Mouse (Mus musculus) heart, adult 2 months (tissue): ENCODE measurements around the gene Rnf215. TPM values are rescaled to one million over a fixed set of nuclear protein-coding genes. Genes with fewer than 3 reads are reported as not detected.
A peak's percentile ranks its signal among the peaks of the same experiment; 100 is the strongest.

Source experiments
- DNase-seq, 2 experiments: peaks; one replicate each; pipeline ENCODE4 v3.0.0; 2021
- H3K27ac ChIP-seq: fragments of 200-600 bp; 2 replicates; pipeline ENCODE4 v1.8.1; 2022
- H3K27me3 ChIP-seq: fragments of 200-500 bp; 2 replicates; pipeline ENCODE4 v1.6.1; 2012; ENCODE audit warnings: mild to moderate bottlenecking, low read length, inconsistent platforms, mixed read lengths; ENCODE audit not compliant: control insufficient read depth, insufficient read depth
- H3K36me3 ChIP-seq: fragments of 200-500 bp; 2 replicates; pipeline ENCODE4 v1.6.1; 2012; ENCODE audit warnings: low read length, inconsistent platforms; ENCODE audit not compliant: control insufficient read depth, insufficient read depth
- H3K4me1 ChIP-seq: fragments of 200-500 bp; 2 replicates; pipeline ENCODE4 v1.6.1; 2011; ENCODE audit warnings: low read length; ENCODE audit not compliant: control insufficient read depth, insufficient read depth
- H3K4me3 ChIP-seq: fragments of 200-600 bp; 2 replicates; pipeline ENCODE4 v1.8.1; 2022
- H3K79me2 ChIP-seq: fragments of 200-500 bp; replicated peaks from 2 replicates; pipeline ENCODE4 v1.6.1; 2012; ENCODE audit warnings: mild to moderate bottlenecking, inconsistent platforms, low read length, moderate library complexity, mixed read lengths; ENCODE audit not compliant: control insufficient read depth, insufficient read depth
- H3K9ac ChIP-seq: fragments of 200-500 bp; 2 replicates; pipeline ENCODE4 v1.6.1; 2012; ENCODE audit warnings: low read depth, mild to moderate bottlenecking, control low read depth, inconsistent platforms, low read length, mixed read lengths
- CTCF ChIP-seq: fragments of 200-600 bp; IDR thresholded peaks from 2 replicates; pipeline ENCODE4 v1.8.1; 2022; ENCODE audit warnings: antibody characterized with exemption, mild to moderate bottlenecking, moderate library complexity
- EP300 ChIP-seq: fragments of 200-500 bp; IDR thresholded peaks from 2 replicates; pipeline ENCODE4 v1.6.1; 2011; ENCODE audit warnings: low read depth, low read length, control low read depth; ENCODE audit not compliant: insufficient read depth
- POLR2A ChIP-seq: fragments of 200-500 bp; IDR thresholded peaks from 2 replicates; pipeline ENCODE4 v1.6.1; 2011; ENCODE audit warnings: mild to moderate bottlenecking, low read depth, low read length, control low read depth; ENCODE audit not compliant: insufficient read depth
- WGBS: fragments of 180-500 bp; shearing (Covaris S2); methylation state at CpG from one replicate; pipeline ENCODE4 v1.1.7; 2018; 5-methylcytosine and 5-hydroxymethylcytosine counted together
- intact Hi-C: fragments of 180-260 bp; cut with DNase I; formaldehyde crosslinking; loops from one replicate; pipeline ENCODE4 v1.15.1; 2025
- polyA plus RNA-seq: library from polyadenylated mRNA; depleted of rRNA; stranded (reverse); fragments of >200 nt; gene quantifications from 2 replicates; pipeline ENCODE4 v1.2.3, GENCODE M21; 2012
- total RNA-seq, 2 experiments: library from RNA; stranded (reverse); gene quantifications; 2 replicates each; pipeline ENCODE4 v1.2.3; 2021

Rnf215 gene
- total and polyA plus RNA-seq, 3 experiments, result 12.9 to 16.1 (median 13.4) TPM

DNA sequence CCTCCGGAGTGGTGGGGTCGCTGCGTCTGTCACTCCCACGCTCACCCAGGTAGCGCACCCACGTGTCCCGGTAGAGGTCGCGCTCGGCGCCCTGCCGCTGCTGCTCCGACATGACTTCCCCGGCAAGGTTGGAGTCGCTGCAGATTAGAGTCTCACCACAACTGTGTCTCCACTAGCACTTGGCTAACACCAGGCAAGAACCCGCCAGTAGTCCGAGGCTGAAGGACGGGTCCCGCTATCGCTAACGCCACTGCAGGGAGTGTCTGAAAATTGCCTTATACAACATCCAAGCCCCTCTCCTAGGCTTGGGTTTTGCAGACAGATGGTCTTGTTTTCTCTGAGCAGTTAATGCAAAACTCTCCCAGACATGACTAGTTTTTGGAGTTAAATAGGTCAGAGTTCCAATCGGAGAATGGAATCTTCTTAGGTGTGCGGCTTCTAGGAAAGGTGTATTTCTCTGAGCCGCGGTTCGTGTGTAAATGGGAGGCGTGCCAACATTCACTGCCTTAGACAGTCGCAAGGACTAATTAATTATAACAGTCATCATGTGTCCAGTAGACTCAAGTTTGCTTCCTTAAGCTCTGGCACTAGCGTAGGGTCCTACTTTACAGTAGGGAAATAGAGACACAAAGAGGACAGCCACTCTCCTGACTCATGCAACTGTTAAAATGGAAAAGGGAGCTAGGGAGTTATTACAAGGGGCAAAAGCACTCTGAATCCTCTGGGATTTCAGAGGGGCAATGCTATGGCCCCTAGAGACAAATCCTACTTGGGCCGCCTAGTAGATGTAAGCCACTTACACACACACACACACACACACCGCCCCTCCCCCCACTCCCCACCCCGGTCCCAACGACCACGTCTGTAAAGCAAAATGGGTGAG lies 39.6 kb upstream of the Rnf215 start, which contains the start of gene Mtfp1:
Gene Mtfp1 (minus strand): TSS at position 275 of the 883 bp plus-strand sequence.
- 5% methylated on average over 34 of the region's 34 CpGs for WGBS
- Histone ChIP-seq H3K4me3 (peak within 1 kb of the TSS; percentile 52), H3K4me1 (peaks cover 4% of the 10 kb centered on the region), H3K79me2 (no peaks in the 10 kb centered on the region), H3K9ac (peak within 1 kb of the TSS; percentile 72), H3K36me3 (no peaks in the 10 kb centered on the region), H3K27ac (peak within 1 kb of the TSS; percentile 95), H3K27me3 (no peaks in the 10 kb centered on the region)
- TF ChIP-seq POLR2A, result peak; percentile 76; the same call in 1 of the 2 replicates
- TF ChIP-seq CTCF, result no peak
- 0 out of 2 replicates have a peak, but pooled peaks have one; percentile 25 for TF ChIP-seq EP300
- intact Hi-C loops, result loop anchor here (1.0 to 5.0 kb wide), 2 partner anchors 123 to 1002 kb away; partner anchors contain the start of genes Castor1, Ewsr1 and Rhbdd3
- peak; percentile 75 for DNase-seq

DNA sequence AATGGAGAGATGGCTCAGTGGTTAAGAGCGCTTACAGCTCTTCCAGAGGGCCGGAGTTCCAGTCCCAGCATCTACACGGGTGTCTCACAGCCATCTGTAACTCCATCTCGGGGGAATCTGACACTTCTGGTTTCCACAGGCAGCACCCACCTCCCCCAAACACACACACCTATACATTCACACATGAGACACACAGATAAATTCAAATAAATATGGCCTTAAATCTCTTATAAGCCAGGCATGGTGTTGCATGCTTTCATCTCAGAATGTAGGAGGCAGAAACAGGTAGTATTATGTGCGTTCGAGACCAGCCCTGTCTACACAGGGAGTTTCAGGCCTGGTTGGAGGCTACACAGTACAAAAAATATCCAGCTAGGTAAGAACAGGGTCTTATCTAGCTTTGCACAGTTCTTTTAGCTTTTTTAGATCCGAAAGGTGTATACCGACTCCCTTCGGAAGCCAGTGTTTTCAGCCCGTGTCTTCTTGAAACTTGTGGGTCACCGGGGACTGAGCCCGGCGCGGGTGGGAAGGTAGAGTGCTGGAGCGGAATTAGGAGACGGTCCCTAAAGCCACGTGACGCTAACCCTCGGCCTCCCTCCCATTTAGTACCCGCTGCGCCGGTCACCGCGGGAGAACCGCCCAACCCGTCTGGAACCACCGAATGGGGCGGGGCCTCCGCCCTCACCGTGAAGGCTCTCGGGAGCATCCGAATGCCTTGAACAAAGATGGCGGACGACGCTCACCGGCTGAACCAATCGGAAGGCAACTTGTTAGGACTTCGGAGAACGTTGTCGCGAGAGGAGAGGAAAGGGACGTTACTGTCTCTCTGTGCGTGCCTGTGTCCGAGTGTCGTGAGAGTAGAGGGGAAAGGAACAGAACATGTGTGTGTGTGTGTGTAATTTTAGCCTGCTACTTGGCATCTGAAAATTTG lies 38.7 kb upstream of the Rnf215 start:
- Histone ChIP-seq H3K27me3 (no peaks in the 10 kb centered on the region), H3K9ac (peak overlapping the region; percentile 72), H3K27ac (peak overlapping the region; percentile 95), H3K36me3 (no peaks in the 10 kb centered on the region), H3K79me2 (no peaks in the 10 kb centered on the region), H3K4me1 (peaks cover 4% of the 10 kb centered on the region), H3K4me3 (peak overlapping the region; percentile 56)
- DNase-seq, result peak; percentile 97 to 99
- no peak for TF ChIP-seq CTCF
- peak; percentile 100 for TF ChIP-seq POLR2A
- TF ChIP-seq EP300, result peak; percentile 91
- WGBS, result 3% methylated on average over 45 of the region's 45 CpGs
- intact Hi-C loops, result loop anchor here (1.0 to 5.0 kb wide), 2 partner anchors 122 to 1001 kb away; partner anchors contain the start of genes Castor1, Ewsr1 and Rhbdd3

DNA sequence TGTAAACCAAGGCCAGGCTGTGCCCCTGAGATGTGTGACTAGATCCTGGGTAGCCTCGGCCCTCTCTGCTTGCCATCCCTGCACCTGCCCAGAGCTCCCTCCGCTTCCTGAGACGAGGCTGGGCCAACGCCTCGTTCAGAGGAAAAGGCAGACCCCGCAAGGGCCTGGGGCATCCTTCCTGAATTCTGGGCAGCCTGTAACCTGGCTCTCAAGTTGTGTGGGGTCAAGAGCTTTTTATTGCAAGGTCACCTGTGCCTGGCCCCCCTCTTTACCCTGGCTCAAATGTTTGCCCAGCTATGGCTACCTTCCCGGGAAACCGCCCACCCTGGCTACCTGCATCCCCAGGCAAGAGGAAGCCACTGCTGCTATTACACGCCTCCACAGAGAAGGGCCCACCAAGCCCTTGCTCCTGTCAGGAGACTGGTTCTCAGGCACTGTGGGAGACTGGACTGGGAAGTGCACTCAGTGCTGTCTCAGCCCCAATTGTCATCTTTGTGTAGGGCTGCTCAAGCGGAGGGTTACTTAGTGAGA lies 37.8 kb upstream of the Rnf215 start:
- H3K27ac ChIP-seq, result peak overlapping the region; percentile 95
- no peaks in the 10 kb centered on the region for H3K79me2 ChIP-seq
- no peaks in the 10 kb centered on the region for H3K36me3 ChIP-seq
- no peak for TF ChIP-seq EP300
- TF ChIP-seq POLR2A, result no peak
- no peak for TF ChIP-seq CTCF
- DNase-seq, result peak in 1 of 2 experiments; percentile 44
- peak overlapping the region; percentile 72 for H3K9ac ChIP-seq
- peaks cover 4% of the 10 kb centered on the region for H3K4me1 ChIP-seq
- no peaks in the 10 kb centered on the region for H3K27me3 ChIP-seq
- H3K4me3 ChIP-seq, result peak overlapping the region; percentile 56
- 40% methylated on average over 10 of the region's 10 CpGs for WGBS
- intact Hi-C loops, result loop anchor here (5.0 kb wide), 1 partner anchor 1000 kb away; the partner anchor contains the start of genes Ewsr1 and Rhbdd3

GRCm38 (mm10) chr11:4098120-4098519 lies 36.9 kb upstream of the Rnf215 start:
- intact Hi-C loops, result loop anchor here (5.0 kb wide), 1 partner anchor 999 kb away; the partner anchor contains the start of genes Ewsr1 and Rhbdd3
- WGBS, result 62% methylated on average over 8 of the region's 8 CpGs
- Histone ChIP-seq H3K9ac (no peak overlapping the region), H3K4me1 (peaks cover 4% of the 10 kb centered on the region), H3K27me3 (no peaks in the 10 kb centered on the region), H3K79me2 (no peaks in the 10 kb centered on the region), H3K27ac (no peak overlapping the region), H3K36me3 (no peaks in the 10 kb centered on the region), H3K4me3 (no peak overlapping the region)
- DNase-seq, result no peak
- peak; percentile 20; the same call in 1 of the 2 replicates for TF ChIP-seq CTCF
- no peak for TF ChIP-seq EP300

DNA sequence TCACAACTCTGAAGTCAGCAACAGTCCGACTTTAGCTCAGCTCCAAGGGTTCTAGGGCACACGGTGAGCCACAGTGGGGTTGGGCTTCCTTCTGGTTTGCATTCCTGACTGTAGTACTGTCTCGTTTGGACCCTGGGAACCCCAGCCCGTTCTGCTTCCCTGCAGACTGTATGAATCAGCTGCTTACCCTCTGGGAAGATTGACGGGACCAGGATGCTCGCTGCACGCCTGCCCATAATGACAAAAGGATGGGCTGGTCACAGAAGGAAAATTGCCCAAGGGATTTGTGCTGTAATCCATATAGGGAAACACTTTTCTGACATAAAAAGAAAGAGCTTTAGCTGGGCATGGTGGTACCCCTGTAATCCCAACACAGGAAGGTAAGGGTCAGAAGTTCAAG lies 36.2 kb upstream of the Rnf215 start:
- H3K9ac ChIP-seq, result no peak overlapping the region
- no peaks in the 10 kb centered on the region for H3K27me3 ChIP-seq
- H3K27ac ChIP-seq, result no peak overlapping the region
- 67% methylated on average over 7 of the region's 7 CpGs for WGBS
- peaks cover 4% of the 10 kb centered on the region for H3K4me1 ChIP-seq
- no peak for TF ChIP-seq POLR2A
- no peak for TF ChIP-seq CTCF
- TF ChIP-seq EP300, result no peak
- no peak overlapping the region for H3K4me3 ChIP-seq
- H3K79me2 ChIP-seq, result no peaks in the 10 kb centered on the region
- no peak for DNase-seq
- intact Hi-C loops, result loop anchor here (5.0 kb wide), 1 partner anchor 998 kb away; the partner anchor contains the start of genes Ewsr1 and Rhbdd3
- no peaks in the 10 kb centered on the region for H3K36me3 ChIP-seq
